Mouse (Mus musculus) cerebellum, adult 2 months (tissue): ENCODE results near the gene Rundc1.

ENCODE experiments used
- CTCF ChIP-seq: fragments of 200-500 bp; IDR thresholded peaks from 2 replicates; pipeline ENCODE4 v1.5.1; 2011; ENCODE audit warnings: low read depth, mild to moderate bottlenecking, control low read depth, low read length, moderate library complexity, borderline replicate concordance; ENCODE audit not compliant: insufficient read depth
- POLR2A ChIP-seq: fragments of 200-500 bp; IDR thresholded peaks from 2 replicates; pipeline ENCODE4 v1.6.1; 2011; ENCODE audit warnings: low read length, control low read depth, borderline replicate concordance; ENCODE audit not compliant: insufficient read depth

- TF ChIP-seq CTCF (no peak), POLR2A (no peak)
These were observed 35.4 kb downstream of the Rundc1 start for GRCm38 (mm10) chr11:101460321-101460720.
